Mouse (Mus musculus) liver, embryonic 13.5 days (tissue): ENCODE data around the gene Hoxd3. TPM values are rescaled to one million over a fixed set of nuclear protein-coding genes. Genes with fewer than 3 reads are reported as not detected.

Experiments
- ATAC-seq: fragments of 200-750 bp; cut with Nextera tagmentation; 2 replicates; pipeline ENCODE4 v1.8.0; 2017; ENCODE audit warnings: low read depth, mild to moderate bottlenecking, moderate number of reproducible peaks, moderate library complexity
- DNase-seq: peaks from one replicate; pipeline ENCODE4 v3.0.0; 2022
- H3K27ac ChIP-seq: fragments of 300-500 bp; sonication (generic); 2 replicates; pipeline ENCODE4 v1.5.1; 2015; ENCODE audit warnings: moderate library complexity, mild to moderate bottlenecking, inconsistent platforms
- H3K27me3 ChIP-seq: fragments of 300-500 bp; sonication (generic); 2 replicates; pipeline ENCODE4 v1.6.1; 2015; ENCODE audit warnings: mild to moderate bottlenecking, inconsistent platforms
- H3K36me3 ChIP-seq: fragments of 300-500 bp; sonication (generic); 2 replicates; pipeline ENCODE4 v1.6.1; 2015; ENCODE audit warnings: mild to moderate bottlenecking, inconsistent platforms
- H3K4me1 ChIP-seq: fragments of 300-500 bp; sonication (generic); replicated peaks from 2 replicates; pipeline ENCODE4 v1.6.1; 2015; ENCODE audit warnings: inconsistent platforms
- H3K4me2 ChIP-seq: fragments of 300-500 bp; sonication (generic); 2 replicates; pipeline ENCODE4 v1.6.1; 2015; ENCODE audit warnings: inconsistent platforms, mild to moderate bottlenecking, moderate library complexity
- H3K4me3 ChIP-seq: fragments of 300-500 bp; sonication (generic); replicated peaks from 2 replicates; pipeline ENCODE4 v1.5.1; 2015; ENCODE audit warnings: mild to moderate bottlenecking, inconsistent platforms
- H3K9ac ChIP-seq: fragments of 300-500 bp; sonication (generic); 2 replicates; pipeline ENCODE4 v1.6.1; 2015; ENCODE audit warnings: mild to moderate bottlenecking, inconsistent platforms
- H3K9me3 ChIP-seq: fragments of 300-500 bp; sonication (generic); replicated peaks from 2 replicates; pipeline ENCODE4 v1.6.1; 2016; ENCODE audit warnings: inconsistent platforms
- WGBS: fragments of 180-500 bp; shearing (Covaris S2); methylation state at CpG from one replicate; pipeline ENCODE4 v1.1.7; 2015; ENCODE audit not compliant: insufficient replicate concordance; 5-methylcytosine and 5-hydroxymethylcytosine counted together
- polyA plus RNA-seq: library from polyadenylated mRNA; unstranded; fragments of >200 nt; fragmentation: Nextera tagmentation; extraction: Ambion mirVana; gene quantifications from 2 replicates; pipeline ENCODE4 v1.2.1, GENCODE M21; 2015

Hoxd3 gene
- polyA plus RNA-seq, 1 experiment from 2014 or later: 0.16 TPM

DNA sequence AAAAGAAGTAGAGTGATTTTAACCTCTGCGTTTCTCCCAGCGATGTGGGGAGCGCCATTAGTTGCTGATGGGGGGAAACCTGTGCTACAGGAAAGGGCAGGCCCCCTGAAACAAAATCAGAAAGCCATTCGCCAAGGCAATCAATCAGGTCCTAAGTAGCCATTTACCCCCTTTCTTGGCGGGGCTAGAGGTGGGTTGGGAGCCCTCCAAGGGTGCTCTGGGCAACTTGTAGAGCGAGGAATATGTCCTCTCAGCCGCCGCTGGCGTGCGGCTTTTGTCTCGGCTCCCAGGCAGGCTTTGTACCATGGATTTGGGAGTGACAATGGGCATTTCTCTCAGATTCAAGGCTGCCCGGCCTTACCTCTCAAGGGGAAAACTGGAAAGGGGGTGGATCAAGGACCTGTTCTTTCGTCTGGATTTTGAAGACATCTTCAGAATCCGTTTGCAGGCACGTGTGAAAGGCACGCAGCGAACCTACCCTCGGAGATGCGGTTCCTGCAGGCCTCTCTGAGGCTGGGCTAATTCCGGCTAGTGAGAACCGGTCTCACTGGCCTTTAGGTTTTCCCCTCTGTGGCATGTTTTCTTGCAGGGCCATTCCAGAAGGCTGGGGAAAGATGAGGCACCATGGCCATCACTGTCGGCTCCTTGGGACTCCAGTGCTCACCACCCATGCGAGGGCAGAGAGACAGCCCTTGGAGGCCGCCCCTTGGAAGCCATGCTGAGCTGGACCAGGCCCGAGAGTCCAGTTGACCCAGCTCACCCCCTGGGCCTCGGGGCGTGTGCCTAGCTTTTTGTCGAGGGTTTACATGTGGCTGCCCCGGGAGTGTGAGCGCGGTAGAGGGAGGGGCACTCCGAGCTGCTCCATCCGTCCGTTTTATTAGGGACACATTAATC, 15.0 kb upstream of the Hoxd3 start:
- H3K9me3 ChIP-seq: no peaks in the 10 kb centered on the region
- H3K4me3 ChIP-seq: no peak overlapping the region
- no peak for DNase-seq
- H3K4me1 ChIP-seq: peaks cover 9% of the 10 kb centered on the region; the same call in 1 of the 2 replicates
- 5% methylated on average over 34 of the region's 34 CpGs for WGBS
- H3K36me3 ChIP-seq: no peaks in the 10 kb centered on the region
- ATAC-seq: no peak
- H3K9ac ChIP-seq: no peak overlapping the region
- H3K27ac ChIP-seq: no peak overlapping the region
- H3K4me2 ChIP-seq: no peak overlapping the region
- peaks cover 100% of the 10 kb centered on the region for H3K27me3 ChIP-seq

DNA sequence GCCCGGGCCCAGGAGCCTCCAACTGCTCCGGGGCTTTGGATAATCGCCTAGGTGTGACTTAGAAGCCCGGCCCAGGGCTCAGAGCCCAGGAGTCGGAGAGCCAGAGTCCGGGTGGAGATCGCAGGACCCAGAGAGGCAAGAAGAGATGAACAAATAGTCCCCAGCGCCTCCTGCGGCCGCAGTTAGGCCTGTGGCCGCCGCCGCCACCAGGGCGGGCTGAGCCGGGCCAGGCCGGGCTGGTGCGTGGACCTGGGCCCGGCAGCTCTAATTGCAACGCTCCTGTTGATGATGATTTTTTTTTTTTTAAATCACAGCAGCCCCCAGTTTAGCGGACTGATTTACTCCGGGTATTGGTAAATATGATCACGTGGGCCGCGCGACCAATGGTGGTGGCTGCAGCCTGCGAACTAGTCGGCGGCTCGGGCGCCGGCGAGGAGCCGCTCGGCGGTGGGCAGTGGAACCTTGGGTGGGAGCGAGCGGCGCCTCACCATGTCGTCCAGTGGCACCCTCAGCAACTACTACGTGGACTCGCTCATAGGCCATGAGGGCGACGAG, 14.1 kb upstream of the Hoxd3 start, which contains the start of gene Hoxd9:
Hoxd9 (plus strand) TSS at position 161 of the 555 bp plus-strand sequence.
- under 1% methylated on average over 43 of the region's 43 CpGs for WGBS
- no peak for DNase-seq
- no peak for ATAC-seq
- H3K4me1 ChIP-seq: peaks cover 9% of the 10 kb centered on the region; the same call in 1 of the 2 replicates
- no peaks in the 10 kb centered on the region for H3K36me3 ChIP-seq
- H3K9me3 ChIP-seq: no peaks in the 10 kb centered on the region
- peak within 1 kb of the TSS; percentile 50 for H3K4me2 ChIP-seq
- no peak within 1 kb of the TSS for H3K9ac ChIP-seq
- peak within 1 kb of the TSS; percentile 38 for H3K4me3 ChIP-seq
- H3K27me3 ChIP-seq: peaks cover 100% of the 10 kb centered on the region
- no peak within 1 kb of the TSS for H3K27ac ChIP-seq

DNA sequence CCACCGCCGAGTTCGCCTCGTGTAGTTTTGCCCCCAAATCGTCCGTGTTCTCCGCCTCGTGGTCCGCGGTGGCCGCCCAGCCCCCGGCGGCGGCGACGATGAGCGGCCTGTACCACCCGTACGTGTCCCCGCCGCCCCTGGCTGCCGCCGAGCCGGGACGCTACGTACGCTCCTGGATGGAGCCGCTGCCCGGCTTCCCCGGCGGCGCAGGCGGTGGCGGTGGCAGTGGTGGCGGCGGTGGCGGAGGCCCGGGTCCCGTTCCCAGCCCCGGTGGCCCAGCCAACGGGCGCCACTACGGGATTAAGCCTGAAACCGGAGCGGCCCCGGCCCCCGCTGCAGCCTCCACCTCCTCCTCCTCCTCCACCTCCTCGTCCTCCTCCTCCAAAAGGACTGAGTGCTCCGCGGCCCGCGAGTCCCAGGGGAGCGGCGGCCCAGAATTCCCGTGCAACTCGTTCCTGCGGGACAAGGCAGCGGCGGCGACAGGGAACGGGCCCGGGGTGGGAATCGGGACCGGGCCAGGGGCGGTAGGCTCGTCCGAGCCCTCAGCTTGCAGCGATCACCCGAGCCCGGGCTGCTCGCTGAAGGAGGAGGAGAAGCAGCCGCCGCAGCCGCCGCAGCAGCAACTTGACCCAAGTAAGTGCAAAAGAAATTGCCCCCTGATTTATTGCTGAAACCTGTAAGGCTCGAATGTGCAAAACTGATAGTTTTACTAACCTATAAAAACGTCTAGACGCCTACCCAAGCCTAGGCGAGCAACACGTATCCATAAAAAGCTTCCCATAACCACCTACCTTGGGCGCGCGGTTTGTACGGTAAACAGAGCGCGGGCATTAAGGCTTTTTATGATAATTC, 13.3 kb upstream of the Hoxd3 start:
- peak overlapping the region; percentile 50 for H3K4me2 ChIP-seq

DNA sequence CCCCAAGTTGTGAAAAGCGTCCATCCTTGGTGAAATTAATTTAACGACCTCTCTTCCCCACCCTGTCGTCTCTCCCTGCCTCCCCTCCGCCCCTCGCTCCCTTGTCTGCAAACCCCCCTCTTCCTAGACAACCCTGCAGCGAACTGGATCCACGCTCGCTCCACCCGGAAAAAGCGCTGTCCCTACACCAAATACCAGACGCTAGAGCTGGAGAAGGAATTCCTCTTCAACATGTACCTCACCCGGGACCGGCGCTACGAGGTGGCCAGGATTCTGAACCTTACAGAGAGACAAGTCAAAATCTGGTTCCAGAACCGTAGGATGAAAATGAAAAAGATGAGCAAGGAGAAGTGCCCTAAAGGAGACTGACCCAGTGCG, 12.7 kb upstream of the Hoxd3 start:
- no peak overlapping the region for H3K4me3 ChIP-seq
- no peaks in the 10 kb centered on the region for H3K36me3 ChIP-seq
- no peaks in the 10 kb centered on the region for H3K9me3 ChIP-seq
- DNase-seq (no peak), ATAC-seq (no peak)
- peaks cover 100% of the 10 kb centered on the region for H3K27me3 ChIP-seq
- no peak overlapping the region for H3K27ac ChIP-seq
- no peak overlapping the region for H3K9ac ChIP-seq
- WGBS: 3% methylated on average over 17 of the region's 17 CpGs
- H3K4me2 ChIP-seq: no peak overlapping the region
- peaks cover 9% of the 10 kb centered on the region; the same call in 1 of the 2 replicates for H3K4me1 ChIP-seq

More for the DNA sequence above, 13.3 kb upstream of the Hoxd3 start:
- no peak overlapping the region for H3K9ac ChIP-seq
- peak overlapping the region; percentile 38 for H3K4me3 ChIP-seq
- peaks cover 9% of the 10 kb centered on the region; the same call in 1 of the 2 replicates for H3K4me1 ChIP-seq
- under 1% methylated on average over 80 of the region's 86 CpGs for WGBS
- DNase-seq: no peak
- ATAC-seq: no peak
- peaks cover 100% of the 10 kb centered on the region for H3K27me3 ChIP-seq
- no peaks in the 10 kb centered on the region for H3K9me3 ChIP-seq
- no peaks in the 10 kb centered on the region for H3K36me3 ChIP-seq
- no peak overlapping the region for H3K27ac ChIP-seq

DNA sequence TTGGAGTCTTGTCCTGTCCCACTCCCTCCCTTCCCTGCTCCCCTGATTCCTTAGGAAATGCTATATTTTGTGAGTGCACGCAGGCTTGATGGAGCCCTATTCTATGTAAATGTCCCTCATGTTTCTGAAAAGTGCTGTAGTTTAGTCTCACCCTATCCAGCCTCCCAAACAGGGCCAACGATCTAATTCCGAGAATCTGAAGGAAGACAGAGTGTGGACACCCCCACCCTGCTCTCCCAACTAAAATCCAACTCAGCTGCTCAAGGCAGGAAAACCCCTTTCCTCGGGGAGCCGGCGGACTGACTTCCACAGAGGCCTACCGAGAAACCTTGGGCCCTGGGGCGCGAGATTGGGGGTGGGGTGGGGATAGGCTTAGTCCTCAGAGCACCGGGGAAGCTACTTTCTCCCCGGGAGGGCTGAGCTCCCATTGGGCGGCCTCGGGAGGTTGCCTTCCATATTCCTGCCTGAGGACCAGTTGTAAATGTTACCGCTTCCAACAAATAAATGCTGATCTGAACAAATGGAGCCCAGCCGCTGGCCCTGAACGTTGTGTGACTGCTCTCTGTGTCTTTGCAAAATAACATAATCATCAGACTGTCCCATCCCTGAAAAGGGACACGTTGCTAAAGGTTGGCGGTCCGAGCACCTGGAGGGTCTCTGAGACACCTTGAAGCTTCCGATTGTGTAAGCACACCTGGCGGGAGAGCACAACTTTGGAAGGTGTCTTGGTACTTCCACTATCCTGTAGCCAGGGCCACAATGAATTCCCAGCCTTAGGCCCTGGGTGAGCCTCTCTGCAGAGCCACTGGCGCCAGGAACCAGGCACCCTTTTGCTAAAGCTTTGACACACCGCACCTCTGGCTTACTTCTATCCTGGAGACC, 11.8 kb upstream of the Hoxd3 start:
- DNase-seq (no peak), ATAC-seq (no peak)
- Histone ChIP-seq H3K36me3 (no peaks in the 10 kb centered on the region), H3K4me1 (peaks cover 13% of the 10 kb centered on the region), H3K4me3 (no peak overlapping the region), H3K4me2 (no peak overlapping the region), H3K27me3 (peaks cover 100% of the 10 kb centered on the region), H3K9ac (no peak overlapping the region), H3K9me3 (no peaks in the 10 kb centered on the region), H3K27ac (no peak overlapping the region)
- WGBS: 9% methylated on average over 23 of the region's 23 CpGs

DNA sequence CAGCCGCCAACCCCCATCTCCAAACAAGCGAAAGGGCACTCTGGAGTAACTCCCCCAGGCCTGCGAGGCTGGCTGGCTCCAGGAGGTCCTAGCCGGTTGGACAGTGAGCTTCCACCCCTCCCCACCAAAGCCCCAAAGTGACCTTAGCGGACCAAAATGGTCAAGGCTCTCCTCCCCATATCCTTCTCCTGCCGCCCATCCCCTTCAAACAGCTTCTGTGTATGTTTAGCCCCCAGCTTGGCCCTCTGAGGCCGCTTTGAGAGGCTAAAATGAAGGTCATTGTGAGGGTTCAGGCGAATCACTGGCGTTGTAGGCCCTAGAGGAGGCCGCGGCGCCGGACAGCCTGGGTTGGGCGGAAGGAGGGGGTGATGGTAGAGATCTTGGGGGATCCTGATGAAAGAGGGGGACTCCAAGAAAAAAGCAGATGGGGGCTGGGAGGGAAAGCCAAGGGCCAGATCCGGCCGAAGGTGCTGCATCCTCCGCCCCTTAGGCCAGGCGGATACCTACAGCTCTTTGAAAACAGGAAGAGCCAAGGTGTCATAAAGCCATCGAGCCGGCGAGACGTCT, 11.1 kb upstream of the Hoxd3 start:
- Histone ChIP-seq H3K9ac (no peak overlapping the region), H3K4me1 (peaks cover 20% of the 10 kb centered on the region), H3K27me3 (peaks cover 100% of the 10 kb centered on the region), H3K9me3 (no peaks in the 10 kb centered on the region), H3K4me3 (no peak overlapping the region), H3K36me3 (no peaks in the 10 kb centered on the region), H3K4me2 (no peak overlapping the region), H3K27ac (no peak overlapping the region)
- WGBS: 13% methylated on average over 22 of the region's 22 CpGs
- ATAC-seq (no peak), DNase-seq (no peak)

DNA sequence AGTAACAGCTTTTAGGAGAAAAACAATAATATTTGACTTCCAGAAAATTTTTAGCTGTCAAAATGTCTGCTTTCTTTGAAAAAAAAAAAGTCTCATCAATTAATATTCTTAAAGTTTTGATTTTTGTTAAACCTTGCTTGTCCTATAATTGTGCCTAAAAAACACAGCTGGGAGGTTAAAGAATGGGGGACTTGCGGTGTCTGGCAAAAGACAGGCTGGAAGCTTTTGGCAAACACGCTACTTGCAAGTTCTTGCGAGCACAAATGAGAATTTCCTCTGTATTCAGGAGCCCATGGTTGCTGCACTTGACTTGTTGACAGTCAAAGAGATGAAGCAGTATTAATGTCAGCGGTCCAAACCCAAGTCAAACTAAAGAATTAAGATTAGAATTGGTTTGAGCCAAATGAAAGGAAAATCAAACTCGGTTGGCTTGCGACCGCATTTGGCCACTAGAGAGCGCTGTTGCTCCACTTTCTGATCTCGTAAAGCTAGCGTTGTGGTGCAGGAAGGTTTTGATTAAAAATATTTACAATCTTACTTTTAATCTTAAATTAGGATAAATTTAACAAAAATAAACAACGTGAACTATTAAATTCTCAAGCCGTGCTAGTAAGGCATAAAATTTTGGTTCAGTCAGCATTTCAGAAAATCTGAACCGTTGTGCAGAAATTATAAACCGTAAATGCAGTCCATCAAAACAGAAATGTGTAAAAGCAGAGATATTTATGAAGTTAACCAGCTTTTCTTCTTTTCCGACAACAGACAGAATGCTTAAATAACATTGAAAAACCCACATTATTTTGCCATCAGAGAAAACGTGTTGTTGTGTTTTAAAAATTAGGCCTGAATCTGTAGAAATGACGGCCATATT, 9.5 kb upstream of the Hoxd3 start:
- Histone ChIP-seq H3K4me2 (no peak overlapping the region), H3K27me3 (peaks cover 99% of the 10 kb centered on the region), H3K36me3 (no peaks in the 10 kb centered on the region), H3K4me1 (peaks cover 22% of the 10 kb centered on the region), H3K27ac (no peak overlapping the region), H3K9ac (no peak overlapping the region), H3K4me3 (no peak overlapping the region), H3K9me3 (no peaks in the 10 kb centered on the region)
- DNase-seq (peak; percentile 17), ATAC-seq (no peak)
- 14% methylated on average over 17 of the region's 17 CpGs for WGBS

DNA sequence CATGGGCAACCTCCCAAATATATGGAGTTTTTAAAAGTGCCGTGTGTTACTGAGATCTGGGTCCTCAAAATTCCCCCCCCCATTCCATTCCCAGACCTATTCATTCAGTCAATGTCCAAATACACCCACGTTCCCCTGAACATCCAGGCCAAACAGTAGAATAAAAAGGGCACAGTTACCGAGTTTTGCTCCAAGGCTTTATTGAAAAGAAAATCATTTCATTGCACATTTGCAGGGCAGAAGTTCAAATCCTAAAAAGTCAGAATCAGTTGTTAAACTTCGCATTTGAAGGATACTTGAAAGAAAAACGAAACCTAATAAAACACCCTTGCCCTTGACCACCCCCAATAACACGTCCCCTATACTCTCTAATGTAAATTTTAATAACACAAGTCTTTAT, 8.9 kb upstream of the Hoxd3 start:
- H3K27me3 ChIP-seq: peaks cover 99% of the 10 kb centered on the region

DNA sequence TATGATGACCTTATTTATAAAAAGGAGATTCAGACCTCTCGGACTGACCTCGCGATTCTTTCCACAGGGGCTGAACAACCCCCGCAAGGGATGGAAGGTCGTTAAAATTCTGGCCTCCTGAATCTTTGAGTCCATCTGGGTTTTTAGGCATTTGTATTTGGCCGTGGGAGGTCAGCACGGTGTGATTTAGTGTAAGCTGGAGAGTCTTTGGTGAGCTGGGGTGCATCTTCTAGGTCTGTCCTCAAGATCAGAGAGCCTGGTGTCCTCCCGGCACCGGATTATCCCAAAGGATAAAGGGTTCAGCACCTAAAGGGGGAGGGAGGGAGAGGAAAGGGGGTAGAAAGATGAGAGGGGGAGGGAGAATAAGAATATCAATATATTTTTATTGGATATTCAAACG, 8.4 kb upstream of the Hoxd3 start:
- H3K9me3 ChIP-seq: no peaks in the 10 kb centered on the region
- no peak overlapping the region for H3K4me3 ChIP-seq
- no peaks in the 10 kb centered on the region for H3K36me3 ChIP-seq
- peaks cover 99% of the 10 kb centered on the region for H3K27me3 ChIP-seq
- no peak overlapping the region for H3K4me2 ChIP-seq
- DNase-seq (no peak), ATAC-seq (no peak)
- H3K9ac ChIP-seq: no peak overlapping the region
- H3K27ac ChIP-seq: no peak overlapping the region
- WGBS: 13% methylated on average over 10 of the region's 10 CpGs
- H3K4me1 ChIP-seq: peaks cover 15% of the 10 kb centered on the region

More for the DNA sequence above, 8.9 kb upstream of the Hoxd3 start:
- ATAC-seq (no peak), DNase-seq (no peak)
- Histone ChIP-seq H3K9me3 (no peaks in the 10 kb centered on the region), H3K27ac (no peak overlapping the region), H3K36me3 (no peaks in the 10 kb centered on the region), H3K9ac (no peak overlapping the region), H3K4me2 (no peak overlapping the region), H3K4me3 (no peak overlapping the region), H3K4me1 (peaks cover 20% of the 10 kb centered on the region)
- WGBS: 26% methylated on average over 6 of the region's 6 CpGs
